Mouse (Mus musculus) neural tube, embryonic 14.5 days (tissue): Measurements from ENCODE around the gene Ece1. TPM values are rescaled to one million over a fixed set of nuclear protein-coding genes. Genes with fewer than 3 reads are reported as not detected.

Experiments used
- ATAC-seq: fragments of 200-750 bp; cut with Nextera tagmentation; 2 replicates; pipeline ENCODE4 v1.8.0; 2017; ENCODE audit warnings: low read depth, mild to moderate bottlenecking, moderate TSS enrichment, moderate library complexity
- H3K27ac ChIP-seq: fragments of 300-500 bp; sonication (generic); 2 replicates; pipeline ENCODE4 v1.5.1; 2014; ENCODE audit warnings: low read depth, mild to moderate bottlenecking, control low read depth, low read length, moderate library complexity, mixed read lengths
- H3K27me3 ChIP-seq: fragments of 300-500 bp; sonication (generic); 2 replicates; pipeline ENCODE4 v1.6.1; 2014; ENCODE audit warnings: low read length; ENCODE audit not compliant: control insufficient read depth, insufficient read depth
- H3K36me3 ChIP-seq: fragments of 300-500 bp; sonication (generic); 2 replicates; pipeline ENCODE4 v1.6.1; 2014; ENCODE audit warnings: low read length, mixed read lengths; ENCODE audit not compliant: control insufficient read depth, insufficient read depth
- H3K4me1 ChIP-seq: fragments of 300-500 bp; sonication (generic); 2 replicates; pipeline ENCODE4 v1.6.1; 2014; ENCODE audit warnings: low read length; ENCODE audit not compliant: control insufficient read depth, insufficient read depth
- H3K4me2 ChIP-seq: fragments of 300-500 bp; sonication (generic); 2 replicates; pipeline ENCODE4 v1.6.1; 2014; ENCODE audit warnings: mild to moderate bottlenecking, low read depth, low read length, control low read depth
- H3K4me3 ChIP-seq: fragments of 300-500 bp; sonication (generic); 2 replicates; pipeline ENCODE4 v1.5.1; 2014; ENCODE audit warnings: low read depth, low read length, control low read depth, mixed read lengths
- H3K9ac ChIP-seq: fragments of 300-500 bp; sonication (generic); replicated peaks from 2 replicates; pipeline ENCODE4 v1.6.1; 2014; ENCODE audit warnings: low read depth, mild to moderate bottlenecking, control low read depth, low read length, mixed read lengths
- H3K9me3 ChIP-seq: fragments of 300-500 bp; sonication (generic); 2 replicates; pipeline ENCODE4 v1.6.1; 2016; ENCODE audit warnings: low read length; ENCODE audit not compliant: control insufficient read depth
- WGBS: fragments of 180-500 bp; shearing (Covaris S2); extraction: QIAGEN DNeasy Blood & Tissue Kit; methylation state at CpG from one replicate; pipeline ENCODE4 v1.1.7; 2014; 5-methylcytosine and 5-hydroxymethylcytosine counted together
- polyA plus RNA-seq: library from polyadenylated mRNA; unstranded; fragments of >200 nt; fragmentation: Nextera tagmentation; extraction: Ambion mirVana; gene quantifications from 2 replicates; pipeline ENCODE4 v1.2.1, GENCODE M21; 2014

Gene Ece1
- polyA plus RNA-seq, 1 experiment from 2014 or later = 24.9 TPM

DNA sequence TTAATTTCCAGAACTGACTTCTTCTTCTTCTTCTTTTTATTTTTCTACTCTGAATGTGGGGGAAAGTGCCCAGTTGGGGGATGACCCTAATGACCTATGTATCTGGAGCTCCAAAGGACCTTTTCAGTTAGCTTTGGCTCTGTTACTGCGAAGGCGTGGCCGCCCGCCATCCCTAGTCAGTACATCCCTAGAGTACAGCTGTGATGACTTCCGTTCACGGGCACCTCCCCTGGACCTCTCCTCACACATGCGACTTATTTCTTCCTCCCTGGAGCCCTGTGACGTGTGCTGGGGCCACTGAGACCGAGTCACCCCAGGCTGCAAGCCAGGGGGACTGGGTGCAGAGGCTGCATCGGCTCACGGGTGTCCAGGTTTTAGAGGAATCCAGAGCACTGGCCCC, 59.5 kb downstream of the Ece1 start:
- no peak for ATAC-seq
- H3K4me1 ChIP-seq = peaks cover 17% of the 10 kb centered on the region; the same call in 1 of the 2 replicates
- H3K27me3 ChIP-seq = no peaks in the 10 kb centered on the region
- 82% methylated on average over 11 of the region's 11 CpGs for WGBS
- no peak overlapping the region for H3K9ac ChIP-seq
- H3K4me2 ChIP-seq = no peak overlapping the region
- no peaks in the 10 kb centered on the region for H3K36me3 ChIP-seq
- H3K4me3 ChIP-seq = no peak overlapping the region
- H3K9me3 ChIP-seq = no peaks in the 10 kb centered on the region
- H3K27ac ChIP-seq = no peak overlapping the region

DNA sequence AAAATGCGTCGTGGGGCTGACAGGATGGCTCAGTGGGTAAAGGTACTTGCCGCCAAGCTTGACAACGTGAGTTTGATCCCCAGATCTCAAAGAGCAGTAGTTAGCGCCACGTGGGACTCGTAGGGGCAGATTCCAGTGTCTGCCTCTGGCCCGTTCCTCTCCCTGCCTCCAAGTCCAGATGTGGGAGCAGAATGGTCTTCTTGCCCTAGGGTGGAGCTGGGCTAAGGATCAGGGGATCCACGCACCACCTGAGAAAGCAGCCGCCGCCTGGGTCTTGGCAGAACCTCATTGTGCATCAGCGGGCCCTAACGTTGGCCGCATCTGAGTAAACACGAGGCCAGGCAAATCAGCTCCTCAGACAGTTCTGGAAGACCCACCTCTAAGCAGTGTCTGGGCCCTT, 61.0 kb downstream of the Ece1 start:
- Histone ChIP-seq H3K36me3 (no peaks in the 10 kb centered on the region), H3K4me2 (no peak overlapping the region), H3K27ac (no peak overlapping the region), H3K4me3 (no peak overlapping the region), H3K9ac (no peak overlapping the region), H3K4me1 (peaks cover 13% of the 10 kb centered on the region; the same call in 1 of the 2 replicates), H3K27me3 (no peaks in the 10 kb centered on the region), H3K9me3 (no peaks in the 10 kb centered on the region)
- WGBS = 90% methylated on average over 15 of the region's 15 CpGs
- no peak for ATAC-seq

DNA sequence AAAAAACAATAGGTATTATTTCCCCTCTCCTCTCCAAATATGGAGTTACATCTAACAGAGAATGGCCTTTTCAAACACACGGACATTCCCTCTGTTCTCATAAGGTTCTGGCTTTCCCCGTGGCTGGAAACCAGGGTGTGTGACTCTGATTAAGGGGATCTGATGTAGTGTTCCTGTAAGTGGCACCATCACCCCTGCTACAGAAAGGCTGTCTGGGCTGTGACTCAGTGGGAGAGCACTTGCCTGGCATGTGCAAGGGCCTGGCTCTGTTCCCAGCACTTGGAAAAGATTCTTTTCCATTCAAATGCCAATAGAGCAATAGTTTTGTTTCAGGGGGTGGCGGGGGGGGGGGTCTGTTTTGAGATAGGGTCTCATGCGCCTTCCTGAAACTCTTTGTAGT, 63.1 kb downstream of the Ece1 start:
- Histone ChIP-seq H3K27me3 (no peaks in the 10 kb centered on the region), H3K4me2 (no peak overlapping the region), H3K9me3 (no peaks in the 10 kb centered on the region), H3K27ac (no peak overlapping the region), H3K9ac (no peak overlapping the region), H3K4me1 (no peaks in the 10 kb centered on the region; the same call in 1 of the 2 replicates), H3K36me3 (no peaks in the 10 kb centered on the region), H3K4me3 (no peak overlapping the region)
- no peak for ATAC-seq
- WGBS = 76% methylated on average over 4 of the region's 4 CpGs

DNA sequence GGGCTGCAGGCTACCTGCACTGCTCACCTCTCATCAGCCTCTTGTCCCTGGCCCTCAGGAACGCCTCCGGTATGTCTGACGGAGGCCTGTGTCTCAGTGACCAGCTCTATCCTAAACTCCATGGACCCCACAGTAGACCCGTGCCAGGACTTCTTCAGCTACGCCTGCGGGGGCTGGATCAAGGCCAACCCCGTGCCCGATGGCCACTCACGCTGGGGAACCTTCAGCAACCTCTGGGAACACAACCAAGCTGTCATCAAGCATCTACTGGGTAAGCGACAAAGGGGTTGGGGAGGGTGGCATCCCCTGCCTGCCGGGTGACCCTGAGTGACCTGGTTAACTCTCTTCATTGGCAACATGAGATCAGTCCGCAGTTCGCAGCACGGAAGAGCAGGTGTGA, 64.1 kb downstream of the Ece1 start:
- no peaks in the 10 kb centered on the region for H3K36me3 ChIP-seq
- 84% methylated on average over 14 of the region's 14 CpGs for WGBS
- H3K4me3 ChIP-seq = no peak overlapping the region
- no peaks in the 10 kb centered on the region for H3K27me3 ChIP-seq
- H3K4me2 ChIP-seq = no peak overlapping the region
- ATAC-seq = no peak
- peaks cover 4% of the 10 kb centered on the region; the same call in 1 of the 2 replicates for H3K4me1 ChIP-seq
- H3K9ac ChIP-seq = no peak overlapping the region
- H3K9me3 ChIP-seq = no peaks in the 10 kb centered on the region
- no peak overlapping the region for H3K27ac ChIP-seq

DNA sequence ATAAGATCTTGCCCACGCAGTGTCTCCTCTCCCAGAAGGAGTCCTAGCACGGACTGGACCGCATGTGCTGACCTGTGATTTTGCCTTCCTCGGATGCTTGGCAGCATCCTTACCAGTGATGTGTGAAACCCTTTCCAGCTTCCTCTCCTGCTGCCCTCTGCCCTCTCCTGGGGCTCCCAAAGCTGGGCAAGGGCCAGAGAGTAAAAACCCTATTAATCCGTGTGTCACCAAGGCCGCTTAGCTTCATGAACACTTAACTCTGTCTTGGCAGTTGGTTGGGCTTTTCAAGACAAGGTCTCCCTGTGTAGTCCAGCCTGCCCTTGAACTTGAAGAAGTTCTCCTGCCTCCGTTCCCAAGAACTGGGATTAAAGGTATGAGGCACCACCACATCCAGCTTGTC, 65.1 kb downstream of the Ece1 start:
- no peaks in the 10 kb centered on the region for H3K27me3 ChIP-seq
- H3K4me3 ChIP-seq = no peak overlapping the region
- no peaks in the 10 kb centered on the region for H3K36me3 ChIP-seq
- peaks cover 5% of the 10 kb centered on the region; the same call in 1 of the 2 replicates for H3K4me1 ChIP-seq
- no peak overlapping the region for H3K27ac ChIP-seq
- H3K9me3 ChIP-seq = no peaks in the 10 kb centered on the region
- ATAC-seq = no peak
- 87% methylated on average over 7 of the region's 7 CpGs for WGBS
- H3K9ac ChIP-seq = no peak overlapping the region
- H3K4me2 ChIP-seq = no peak overlapping the region

DNA sequence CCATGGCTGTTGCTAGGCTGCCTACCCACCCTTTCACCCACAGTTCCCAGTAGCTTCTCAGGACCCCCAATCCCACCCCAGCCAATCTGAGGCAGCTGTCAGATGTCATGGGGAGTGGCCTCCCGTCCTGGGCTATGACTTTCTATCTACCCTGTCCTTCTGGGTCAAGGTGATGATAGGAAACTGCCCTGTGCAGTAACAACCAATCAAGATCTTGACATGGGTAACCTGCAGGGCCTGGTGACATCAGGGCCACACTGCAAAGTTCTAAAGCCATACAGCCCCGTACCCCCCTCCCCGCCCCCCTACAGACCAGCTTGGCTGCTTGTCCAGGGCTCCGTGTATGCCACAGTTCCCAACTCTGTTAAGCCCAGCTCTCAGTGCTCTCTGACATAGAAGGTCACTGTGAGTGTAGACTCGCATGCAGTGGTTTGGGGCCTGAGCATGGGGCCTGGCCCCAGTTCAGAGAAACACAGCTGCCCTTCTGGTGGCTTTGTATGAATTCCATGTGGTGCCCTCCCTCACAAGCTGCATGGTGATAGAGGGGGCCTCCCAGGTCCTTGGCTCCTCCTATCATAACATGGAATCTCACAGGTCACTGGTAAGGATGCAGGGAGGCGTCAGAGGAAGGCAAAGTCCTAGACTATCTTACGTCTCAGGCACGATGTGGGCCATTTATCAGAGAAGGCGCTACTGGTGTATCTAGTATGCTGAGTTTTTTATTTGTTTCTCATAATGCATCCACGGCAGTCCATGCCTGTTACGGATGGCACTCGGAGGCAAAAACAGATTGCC, 65.9 kb downstream of the Ece1 start:
- Histone ChIP-seq H3K4me3 (no peak overlapping the region), H3K9ac (no peak overlapping the region), H3K27ac (no peak overlapping the region), H3K9me3 (no peaks in the 10 kb centered on the region), H3K4me1 (peaks cover 5% of the 10 kb centered on the region; the same call in 1 of the 2 replicates), H3K27me3 (no peaks in the 10 kb centered on the region), H3K36me3 (no peaks in the 10 kb centered on the region), H3K4me2 (no peak overlapping the region)
- WGBS = 86% methylated on average over 12 of the region's 12 CpGs
- no peak for ATAC-seq

DNA sequence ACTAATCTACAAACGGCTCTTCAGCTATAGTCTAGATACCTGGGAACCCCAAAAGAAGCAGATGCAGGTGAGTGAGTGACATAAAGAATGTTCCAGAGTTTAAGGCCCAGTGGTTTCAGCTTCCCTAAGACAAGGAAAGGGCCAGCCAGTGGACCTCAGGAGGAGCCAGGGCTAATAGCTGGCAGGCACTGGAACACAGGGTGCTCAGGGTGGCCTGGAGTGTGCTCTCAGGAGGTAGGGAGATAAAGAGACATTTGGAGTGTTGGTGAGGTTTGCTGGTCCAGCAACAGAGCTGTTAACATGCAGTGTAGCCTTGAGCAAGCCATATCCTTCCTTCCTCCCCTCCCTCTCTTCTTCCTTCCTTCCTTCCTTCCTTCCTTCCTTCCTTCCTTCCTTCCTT, 66.8 kb downstream of the Ece1 start:
- Histone ChIP-seq H3K4me3 (no peak overlapping the region), H3K36me3 (no peaks in the 10 kb centered on the region), H3K9ac (no peak overlapping the region), H3K27me3 (no peaks in the 10 kb centered on the region), H3K4me2 (no peak overlapping the region), H3K4me1 (peaks cover 5% of the 10 kb centered on the region; the same call in 1 of the 2 replicates), H3K27ac (no peak overlapping the region), H3K9me3 (no peaks in the 10 kb centered on the region)
- no peak for ATAC-seq
- WGBS = 88% methylated on average over 1 of the region's 1 CpGs

DNA sequence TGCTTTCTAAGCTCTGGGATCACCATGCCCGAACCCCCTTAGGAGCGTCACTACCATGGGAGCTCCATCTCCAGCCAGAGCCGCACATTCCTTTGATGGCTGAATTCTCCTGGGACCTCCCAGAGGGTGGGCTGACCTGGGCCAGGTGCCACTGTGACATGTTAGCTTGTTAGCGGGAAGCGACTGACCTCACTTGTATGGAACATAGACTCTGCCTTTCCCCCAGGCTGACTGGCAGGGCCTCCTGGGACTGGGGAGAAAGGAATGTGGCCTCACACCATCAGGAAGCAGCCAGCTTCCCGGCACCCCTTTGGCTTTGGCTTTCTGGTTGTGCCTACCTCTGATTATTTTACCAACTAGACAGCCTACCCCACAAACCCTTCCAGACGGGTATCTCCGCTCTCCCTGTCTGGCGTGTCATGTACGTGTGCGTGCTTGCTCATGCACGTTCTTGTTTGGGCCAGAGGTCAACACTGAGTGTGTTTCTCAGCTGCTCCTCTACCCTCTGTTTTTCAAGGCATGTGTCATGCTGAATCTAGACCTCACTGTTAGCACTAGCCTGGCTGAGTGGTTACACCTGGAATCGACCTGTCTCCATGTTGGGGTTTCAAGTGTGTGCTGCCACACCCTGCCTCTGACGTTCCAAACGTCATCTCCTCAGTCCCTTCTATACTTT, 67.4 kb downstream of the Ece1 start:
- Histone ChIP-seq H3K27ac (no peak overlapping the region), H3K27me3 (no peaks in the 10 kb centered on the region), H3K4me1 (peaks cover 5% of the 10 kb centered on the region; the same call in 1 of the 2 replicates), H3K9me3 (no peaks in the 10 kb centered on the region), H3K9ac (no peak overlapping the region), H3K36me3 (no peaks in the 10 kb centered on the region), H3K4me3 (no peak overlapping the region), H3K4me2 (no peak overlapping the region)
- 77% methylated on average over 15 of the region's 15 CpGs for WGBS
- no peak for ATAC-seq

DNA sequence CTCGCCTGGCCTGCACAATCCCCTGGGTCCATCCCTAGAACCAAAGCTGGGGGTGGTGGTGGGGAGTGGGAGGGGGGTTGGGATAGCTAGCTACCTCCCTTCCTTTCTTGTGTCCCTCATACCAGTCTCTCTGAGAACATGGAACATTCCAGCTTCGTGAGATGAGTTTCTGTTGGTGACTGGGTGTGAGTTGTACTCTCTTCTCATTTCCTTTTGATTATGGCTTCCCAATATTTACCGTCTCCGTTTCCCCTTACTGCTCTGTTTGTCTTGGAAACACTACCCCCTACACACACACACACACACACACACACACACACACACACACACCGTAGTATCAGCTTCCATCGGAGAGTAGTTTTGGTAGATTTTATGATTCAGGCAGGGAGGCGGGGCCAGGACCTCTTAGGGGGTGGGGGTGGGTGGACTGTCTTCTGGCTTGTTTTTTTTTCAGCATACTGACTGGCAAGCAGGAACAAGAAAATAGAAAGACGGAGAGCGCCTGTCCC, 68.5 kb downstream of the Ece1 start:
- 23% methylated on average over 9 of the region's 9 CpGs for WGBS
- Histone ChIP-seq H3K27me3 (no peaks in the 10 kb centered on the region), H3K4me1 (peaks cover 5% of the 10 kb centered on the region; the same call in 1 of the 2 replicates), H3K4me2 (no peak overlapping the region), H3K27ac (no peak overlapping the region; the same call in 1 of the 2 replicates), H3K4me3 (no peak overlapping the region), H3K36me3 (no peaks in the 10 kb centered on the region), H3K9ac (no peak overlapping the region), H3K9me3 (no peaks in the 10 kb centered on the region)
- no peak for ATAC-seq
